Mouse (Mus musculus) forebrain, embryonic 16.5 days (tissue): ENCODE data around the gene Csrnp3. TPM values are rescaled to one million over a fixed set of nuclear protein-coding genes. Genes with fewer than 3 reads are reported as not detected.

Source experiments
- ATAC-seq: fragments of 200-750 bp; cut with Nextera tagmentation; 2 replicates; pipeline ENCODE4 v1.8.0; 2017; ENCODE audit warnings: mild to moderate bottlenecking, moderate library complexity
- H3K27ac ChIP-seq: fragments of 300-500 bp; sonication (generic); 2 replicates; pipeline ENCODE4 v1.5.1; 2014; ENCODE audit warnings: low read length, control low read depth
- H3K27me3 ChIP-seq: fragments of 300-500 bp; sonication (generic); replicated peaks from 2 replicates; pipeline ENCODE4 v1.6.1; 2014; ENCODE audit warnings: low read length; ENCODE audit not compliant: control insufficient read depth, insufficient read depth
- H3K36me3 ChIP-seq: fragments of 300-500 bp; sonication (generic); 2 replicates; pipeline ENCODE4 v1.6.1; 2014; ENCODE audit not compliant: control insufficient read depth, insufficient read depth
- H3K4me1 ChIP-seq: fragments of 300-500 bp; sonication (generic); replicated peaks from 2 replicates; pipeline ENCODE4 v1.6.1; 2014; ENCODE audit warnings: low read length; ENCODE audit not compliant: control insufficient read depth, insufficient read depth
- H3K4me2 ChIP-seq: fragments of 300-500 bp; sonication (generic); 2 replicates; pipeline ENCODE4 v1.6.1; 2014; ENCODE audit warnings: mild to moderate bottlenecking, low read length, control low read depth
- H3K4me3 ChIP-seq: fragments of 300-500 bp; sonication (generic); replicated peaks from 2 replicates; pipeline ENCODE4 v1.5.1; 2014; ENCODE audit warnings: mild to moderate bottlenecking, low read length, control low read depth
- H3K9ac ChIP-seq: fragments of 300-500 bp; sonication (generic); replicated peaks from 2 replicates; pipeline ENCODE4 v1.6.1; 2014; ENCODE audit warnings: low read depth, low read length, control low read depth
- H3K9me3 ChIP-seq: fragments of 300-500 bp; sonication (generic); 2 replicates; pipeline ENCODE4 v1.6.1; 2016; ENCODE audit warnings: low read length; ENCODE audit not compliant: control insufficient read depth
- WGBS: fragments of 180-500 bp; shearing (Covaris S2); extraction: QIAGEN DNeasy Blood & Tissue Kit; methylation state at CpG from one replicate; pipeline ENCODE4 v1.1.7; 2014; 5-methylcytosine and 5-hydroxymethylcytosine counted together
- polyA plus RNA-seq: library from polyadenylated mRNA; unstranded; fragments of >200 nt; fragmentation: Nextera tagmentation; extraction: Ambion mirVana; gene quantifications from 2 replicates; pipeline ENCODE4 v1.2.1, GENCODE M21; 2015

Csrnp3 gene
- polyA plus RNA-seq, 1 experiment from 2014 or later, result 67.4 TPM

GRCm38 (mm10) chr2:65956727-65957126, 111.2 kb downstream of the Csrnp3 start:
- H3K27me3 ChIP-seq, result no peaks in the 10 kb centered on the region
- no peaks in the 10 kb centered on the region for H3K9me3 ChIP-seq
- no peak overlapping the region for H3K4me3 ChIP-seq
- peaks cover 19% of the 10 kb centered on the region for H3K4me1 ChIP-seq
- peak overlapping the region; percentile 24; the same call in 1 of the 2 replicates for H3K27ac ChIP-seq
- H3K4me2 ChIP-seq, result no peak overlapping the region
- H3K9ac ChIP-seq, result no peak overlapping the region
- WGBS, result 54% methylated on average over 9 of the region's 9 CpGs
- ATAC-seq, result peak; percentile 65
- no peaks in the 10 kb centered on the region for H3K36me3 ChIP-seq

GRCm38 (mm10) chr2:65963420-65963819, 117.9 kb downstream of the Csrnp3 start:
- no peak overlapping the region for H3K9ac ChIP-seq
- no peaks in the 10 kb centered on the region for H3K36me3 ChIP-seq
- no peak overlapping the region for H3K4me3 ChIP-seq
- no peaks in the 10 kb centered on the region for H3K27me3 ChIP-seq
- WGBS, result 74% methylated on average over 4 of the region's 4 CpGs
- ATAC-seq, result peak; percentile 57; the same call in 1 of the 2 replicates
- H3K9me3 ChIP-seq, result no peaks in the 10 kb centered on the region
- no peak overlapping the region for H3K4me2 ChIP-seq
- 0 out of 2 replicates have a peak overlapping the region, but pooled peaks have one; percentile 24 for H3K27ac ChIP-seq
- H3K4me1 ChIP-seq, result 0 out of 2 replicates have a peak, but pooled peaks cover 2% of the 10 kb centered on the region

DNA sequence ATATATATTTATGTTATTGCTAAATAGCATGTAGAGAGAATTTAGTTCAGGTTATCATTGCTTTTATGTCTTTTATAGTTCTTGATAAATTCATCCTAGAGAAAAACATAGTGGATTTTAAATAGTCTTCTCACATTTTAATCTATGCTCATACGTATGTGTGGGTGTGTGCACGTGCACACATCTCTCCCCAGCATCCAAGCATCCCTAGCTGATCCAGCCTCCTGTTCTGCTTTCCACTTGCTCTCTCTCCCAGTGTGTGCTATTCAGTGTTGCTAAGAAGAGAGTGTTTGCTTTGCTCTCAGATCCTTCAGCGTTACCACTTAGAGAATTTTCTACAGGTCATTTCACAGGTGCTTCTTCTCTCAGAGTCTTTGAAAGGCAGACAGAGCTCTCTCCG, 123.2 kb downstream of the Csrnp3 start:
- peak overlapping the region; percentile 50; the same call in 1 of the 2 replicates for H3K27ac ChIP-seq
- no peaks in the 10 kb centered on the region for H3K27me3 ChIP-seq
- 71% methylated on average over 4 of the region's 4 CpGs for WGBS
- H3K4me3 ChIP-seq, result no peak overlapping the region
- H3K36me3 ChIP-seq, result peaks cover 4% of the 10 kb centered on the region; the same call in 1 of the 2 replicates
- no peak overlapping the region for H3K4me2 ChIP-seq
- peak; percentile 64; the same call in 1 of the 2 replicates for ATAC-seq
- no peak overlapping the region for H3K9ac ChIP-seq
- no peaks in the 10 kb centered on the region for H3K9me3 ChIP-seq
- 0 out of 2 replicates have a peak, but pooled peaks cover 2% of the 10 kb centered on the region for H3K4me1 ChIP-seq

DNA sequence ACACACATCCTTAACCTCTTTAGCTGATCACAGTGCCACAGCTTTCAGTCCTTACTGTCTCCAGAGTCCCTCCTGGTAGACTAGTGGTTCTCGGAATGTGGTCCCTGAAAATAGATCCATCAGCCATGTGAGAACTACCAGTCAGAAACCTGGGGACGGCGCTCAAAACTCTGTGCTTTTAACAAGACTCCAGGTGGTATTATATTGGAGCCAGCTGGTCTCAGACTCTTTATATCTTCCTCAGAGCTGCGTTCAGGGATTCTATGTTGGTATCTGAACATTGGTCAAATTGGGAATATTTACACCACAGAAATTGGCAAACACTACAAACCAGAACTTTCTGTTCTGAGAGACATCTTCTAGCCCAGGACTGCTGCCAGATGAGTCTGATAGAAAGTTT, 128.3 kb downstream of the Csrnp3 start:
- Histone ChIP-seq H3K27me3 (no peaks in the 10 kb centered on the region), H3K4me2 (no peak overlapping the region), H3K9ac (no peak overlapping the region), H3K36me3 (peaks cover 4% of the 10 kb centered on the region; the same call in 1 of the 2 replicates), H3K4me1 (0 out of 2 replicates have a peak, but pooled peaks cover under 1% of the 10 kb centered on the region), H3K4me3 (no peak overlapping the region), H3K9me3 (no peaks in the 10 kb centered on the region), H3K27ac (no peak overlapping the region)
- WGBS, result 89% methylated on average over 4 of the region's 4 CpGs
- no peak for ATAC-seq

- no peak overlapping the region for H3K4me2 ChIP-seq
- WGBS, result 77% methylated on average over 5 of the region's 5 CpGs
- H3K9me3 ChIP-seq, result no peaks in the 10 kb centered on the region
Observed at GRCm38 (mm10) chr2:65975383-65975782, 129.8 kb downstream of the Csrnp3 start.

DNA sequence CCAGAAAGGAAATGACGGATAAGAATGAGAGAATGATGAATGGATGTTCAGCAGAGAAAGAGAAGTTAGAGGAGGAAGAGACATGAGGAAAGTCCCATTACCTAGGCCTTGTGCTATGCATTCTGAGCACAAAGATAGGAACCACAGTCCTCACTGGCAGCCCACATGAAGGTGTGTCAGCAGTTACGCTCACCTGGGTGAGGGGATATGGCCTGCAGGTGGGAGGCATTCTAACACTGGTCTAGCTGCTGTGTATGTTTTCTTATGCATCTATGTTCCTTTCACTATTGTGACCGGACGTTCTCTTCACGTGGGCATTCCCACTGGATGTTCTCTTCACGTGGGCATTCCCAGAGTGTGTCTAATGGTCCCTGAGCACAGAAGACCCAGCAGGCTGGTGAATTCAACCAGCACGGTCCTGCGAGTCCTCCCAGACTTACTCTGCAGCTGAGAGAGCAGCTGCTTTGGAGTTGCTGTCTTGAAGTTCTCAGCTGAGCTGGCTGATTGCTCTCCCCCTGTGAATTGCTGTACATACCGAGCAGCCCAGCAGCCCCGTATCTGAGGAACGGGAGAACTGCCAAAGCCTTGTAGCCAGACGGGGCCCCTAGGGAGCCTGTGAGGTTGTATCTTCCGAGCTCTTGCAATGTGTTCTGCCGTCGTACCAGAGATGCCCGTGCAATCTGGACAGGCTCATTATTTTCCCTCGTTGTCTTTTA, 133.9 kb downstream of the Csrnp3 start:
- peak; percentile 85 for ATAC-seq
- H3K9ac ChIP-seq, result 0 out of 2 replicates have a peak overlapping the region, but pooled peaks have one; percentile 17
- H3K9me3 ChIP-seq, result no peaks in the 10 kb centered on the region
- peak overlapping the region; percentile 26; the same call in 1 of the 2 replicates for H3K4me2 ChIP-seq
- no peak overlapping the region for H3K4me3 ChIP-seq
- H3K27ac ChIP-seq, result peak overlapping the region; percentile 60
- peaks cover 15% of the 10 kb centered on the region for H3K4me1 ChIP-seq
- no peaks in the 10 kb centered on the region for H3K27me3 ChIP-seq
- no peaks in the 10 kb centered on the region for H3K36me3 ChIP-seq
- 38% methylated on average over 17 of the region's 17 CpGs for WGBS

More at GRCm38 (mm10) chr2:65975383-65975782, 129.8 kb downstream of the Csrnp3 start:
- no peak for ATAC-seq
- H3K9ac ChIP-seq, result no peak overlapping the region
- H3K27ac ChIP-seq, result no peak overlapping the region
- no peaks in the 10 kb centered on the region for H3K27me3 ChIP-seq
- H3K4me1 ChIP-seq, result peaks cover 11% of the 10 kb centered on the region
- H3K4me3 ChIP-seq, result no peak overlapping the region
- peaks cover 4% of the 10 kb centered on the region; the same call in 1 of the 2 replicates for H3K36me3 ChIP-seq

- Histone ChIP-seq H3K36me3 (no peaks in the 10 kb centered on the region), H3K4me1 (peaks cover 15% of the 10 kb centered on the region), H3K27ac (no peak overlapping the region), H3K9ac (no peak overlapping the region), H3K27me3 (no peaks in the 10 kb centered on the region), H3K4me3 (no peak overlapping the region), H3K4me2 (no peak overlapping the region), H3K9me3 (no peaks in the 10 kb centered on the region)
- ATAC-seq, result no peak
- WGBS, result 85% methylated on average over 6 of the region's 6 CpGs
Observed at GRCm38 (mm10) chr2:65981470-65981869, 135.9 kb downstream of the Csrnp3 start.

DNA sequence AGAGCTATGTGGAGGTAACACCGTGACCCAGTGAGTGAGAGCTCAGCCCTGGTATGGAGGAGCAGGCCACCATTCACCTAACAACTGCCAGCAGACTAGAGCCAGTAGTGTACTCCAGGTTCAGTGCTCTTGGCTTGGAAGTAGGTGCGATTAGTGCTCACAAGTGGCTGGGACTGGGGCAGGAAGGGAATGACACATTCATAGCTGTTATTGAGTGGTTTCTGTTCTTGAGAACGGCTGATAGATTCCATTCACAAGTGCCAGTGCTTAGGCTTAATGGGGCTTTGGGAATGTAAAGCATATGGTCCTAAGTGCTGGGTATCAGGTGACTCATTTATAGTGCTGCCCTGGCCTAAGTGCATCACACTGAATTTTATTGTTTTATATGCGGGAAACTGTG, 136.4 kb downstream of the Csrnp3 start:
- no peaks in the 10 kb centered on the region for H3K27me3 ChIP-seq
- H3K27ac ChIP-seq, result no peak overlapping the region
- no peak overlapping the region for H3K9ac ChIP-seq
- H3K4me3 ChIP-seq, result no peak overlapping the region
- H3K4me2 ChIP-seq, result no peak overlapping the region
- H3K9me3 ChIP-seq, result no peaks in the 10 kb centered on the region
- ATAC-seq, result 0 out of 2 replicates have a peak, but pooled peaks have one; percentile 32
- H3K4me1 ChIP-seq, result peaks cover 15% of the 10 kb centered on the region
- H3K36me3 ChIP-seq, result no peaks in the 10 kb centered on the region
- WGBS, result 45% methylated on average over 4 of the region's 4 CpGs

- Histone ChIP-seq H3K36me3 (no peaks in the 10 kb centered on the region), H3K27ac (no peak overlapping the region), H3K9me3 (no peaks in the 10 kb centered on the region), H3K27me3 (no peaks in the 10 kb centered on the region), H3K4me1 (peaks cover 13% of the 10 kb centered on the region), H3K9ac (no peak overlapping the region), H3K4me2 (no peak overlapping the region), H3K4me3 (no peak overlapping the region)
- no peak for ATAC-seq
- 83% methylated on average over 4 of the region's 4 CpGs for WGBS
Observed at GRCm38 (mm10) chr2:65985706-65986105, 140.1 kb downstream of the Csrnp3 start.
